Comparison of ENCODE assay signal across 10 mouse cellular contexts in the genomic region with DNA sequence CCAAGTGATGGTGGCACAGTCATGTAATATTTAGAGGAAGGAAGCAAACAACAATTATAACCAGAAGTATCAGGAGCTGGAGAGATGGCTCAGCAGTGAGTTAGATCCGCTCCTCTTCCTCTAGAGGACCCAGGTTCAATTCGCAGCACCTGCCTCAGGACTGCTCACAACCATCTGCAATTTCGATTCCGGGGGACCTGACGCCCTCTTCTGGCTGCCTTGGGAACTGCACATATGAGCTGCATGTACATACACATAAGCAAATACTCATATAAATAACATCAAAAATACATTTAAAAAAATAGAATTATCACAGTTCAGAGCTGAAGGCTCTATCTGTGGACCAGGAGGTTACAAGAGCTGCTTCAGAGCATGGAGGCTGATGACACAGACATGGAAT.
DNase-seq lines count a peak whose midpoint lies in the region; ATAC-seq and TF ChIP-seq lines count a peak whose summit lies in the region.
"Had no signal": no experiment of that assay in that cellular context is flagged by ENCODE, and none has a peak within 500 bp of the region (broad histone marks: within the 10 kb centered on the region; RNA-seq: fewer than 3 reads in every experiment).

No protein-coding gene starts in this region.

- 0 out of 2 replicates have a peak, but pooled peaks cover 3% of the 10 kb centered on the region for H3K27me3 ChIP-seq in heart, embryonic 10.5 days (ENCODE audit: insufficient read depth, poor library complexity, severe bottlenecking)
- H3K27me3 ChIP-seq in heart, embryonic 12.5 days (replicated peaks), result no peaks in the 10 kb centered on the region
- no peaks in the 10 kb centered on the region for H3K27me3 ChIP-seq in thymus, adult 2 months (ENCODE audit: control insufficient read depth, insufficient read depth, low read length)
- H3K27me3 ChIP-seq in limb, embryonic 10.5 days (ENCODE audit: low read depth, poor library complexity, severe bottlenecking), result no peaks in the 10 kb centered on the region

- no peak overlapping the region for H3K4me3 ChIP-seq in heart, embryonic 10.5 days
- no peak overlapping the region for H3K4me3 ChIP-seq in heart, embryonic 12.5 days
- no peak overlapping the region for H3K4me3 ChIP-seq in thymus, adult 2 months (ENCODE audit: control insufficient read depth, insufficient read depth, low read length)
- H3K4me3 ChIP-seq in limb, embryonic 10.5 days, result no peak overlapping the region

- no peak for TF ChIP-seq POLR2A in thymus, adult 2 months (IDR thresholded peaks at IDR 0.05; ENCODE audit: control insufficient read depth, extremely low read depth, insufficient read depth, low read length, poor library complexity)

- no peaks in the 10 kb centered on the region for H3K36me3 ChIP-seq in heart, embryonic 10.5 days
- no peaks in the 10 kb centered on the region for H3K36me3 ChIP-seq in heart, embryonic 12.5 days
- no peaks in the 10 kb centered on the region for H3K36me3 ChIP-seq in thymus, adult 2 months (ENCODE audit: control insufficient read depth, insufficient read depth, low read length)
- H3K36me3 ChIP-seq in limb, embryonic 10.5 days, result peaks cover 3% of the 10 kb centered on the region; the same call in 1 of the 2 replicates

- no peak for DNase-seq in heart, embryonic 10.5 days (ENCODE audit: low spot score)
- DNase-seq in thymus, adult 2 months, result peak; percentile 6
- no peak for DNase-seq in thymus, postnatal 0 days (ENCODE audit: low spot score)
- peak; percentile 50 for DNase-seq in limb, embryonic 10.5 days (ENCODE audit: low spot score)
- DNase-seq in c-Kit-positive CD71-positive TER-119-positive erythroid progenitor cells, embryonic 14.5 days (ENCODE audit: low spot score), result no peak
- no peak for DNase-seq in left cerebral cortex, adult 11 months (ENCODE audit: low spot score)
- DNase-seq: adrenal gland, postnatal 10 days; heart, postnatal 36 days had no signal

- 0 out of 2 replicates have a peak, but pooled peaks cover 3% of the 10 kb centered on the region for H3K9me3 ChIP-seq in heart, embryonic 10.5 days
- 0 out of 2 replicates have a peak, but pooled peaks cover 7% of the 10 kb centered on the region for H3K9me3 ChIP-seq in heart, embryonic 12.5 days (replicated peaks)
- no peaks in the 10 kb centered on the region for H3K9me3 ChIP-seq in limb, embryonic 10.5 days (replicated peaks)

- no peak overlapping the region for H3K4me2 ChIP-seq in heart, embryonic 12.5 days

- WGBS in heart, embryonic 10.5 days, result 72% methylated on average over 5 of the region's 5 CpGs
- 72% methylated on average over 5 of the region's 5 CpGs for WGBS in heart, embryonic 12.5 days
- 91% methylated on average over 5 of the region's 5 CpGs for WGBS in thymus, adult 2 months
- 82% methylated on average over 5 of the region's 5 CpGs for WGBS in limb, embryonic 10.5 days

- TF ChIP-seq CTCF in thymus, adult 2 months (IDR thresholded peaks at IDR 0.05; ENCODE audit: borderline replicate concordance, control insufficient read depth, extremely low read depth, insufficient read depth, low read length, poor library complexity), result peak; percentile 48; the same call in 1 of the 2 replicates

- peaks cover 31% of the 10 kb centered on the region for H3K4me1 ChIP-seq in heart, embryonic 10.5 days
- peaks cover 20% of the 10 kb centered on the region for H3K4me1 ChIP-seq in heart, embryonic 12.5 days (replicated peaks)
- H3K4me1 ChIP-seq in thymus, adult 2 months (replicated peaks; ENCODE audit: control insufficient read depth, insufficient read depth, low read length), result no peaks in the 10 kb centered on the region
- H3K4me1 ChIP-seq in limb, embryonic 10.5 days, result peaks cover 74% of the 10 kb centered on the region

- no peak for ATAC-seq in heart, embryonic 12.5 days (ENCODE audit: insufficient number of reproducible peaks, low FRiP score)
- no peak for ATAC-seq in activated CD4-positive, CD25-positive, alpha-beta regulatory T cell, adult 4 months

- H3K27ac ChIP-seq in heart, embryonic 10.5 days, result peak overlapping the region; percentile 47; the same call in 1 of the 2 replicates
- no peak overlapping the region for H3K27ac ChIP-seq in heart, embryonic 12.5 days (ENCODE audit: poor library complexity, severe bottlenecking)
- no peak overlapping the region for H3K27ac ChIP-seq in thymus, adult 2 months (ENCODE audit: control insufficient read depth, insufficient read depth, low read length)
- peak overlapping the region; percentile 96 for H3K27ac ChIP-seq in limb, embryonic 10.5 days

- H3K9ac ChIP-seq in heart, embryonic 12.5 days, result no peak overlapping the region

Comparison
In these comparisons a context has a peak if more than half of its experiments do, and no peak if none do; other contexts are left out.
1. DNase-seq: peak in thymus, adult 2 months (single experiment) and limb, embryonic 10.5 days (single experiment); none in heart, embryonic 10.5 days (single experiment), thymus, postnatal 0 days (single experiment), c-Kit-positive CD71-positive TER-119-positive erythroid progenitor cells, embryonic 14.5 days (single experiment) and left cerebral cortex, adult 11 months (single experiment).
2. H3K27ac ChIP-seq: peak in heart, embryonic 10.5 days (single experiment) and limb, embryonic 10.5 days (single experiment); none in heart, embryonic 12.5 days (single experiment) and thymus, adult 2 months (single experiment).